24 mouse cellular contexts compared by ENCODE assay signal in genomic region chr9:62401589-62401988, GRCm38 (mm10).
"Had no signal": no experiment of that assay in that cellular context is flagged by ENCODE, and none has a peak within 500 bp of the region (broad histone marks: within the 10 kb centered on the region; RNA-seq: fewer than 3 reads in every experiment).

No protein-coding gene starts in this region.

- DNase-seq: kidney, adult 2 months; kidney, postnatal 10 days; layer of hippocampus, adult 9-11 months; liver; lung, adult 18-20 months; lung, postnatal 10 days; lung, postnatal 36 days; midbrain, embryonic 14.5 days; right cerebral cortex, adult 18-20 months; right cerebral cortex, postnatal 25 days; spleen, adult 18-20 months; thymus, postnatal 25 days had no signal

- H3K4me3 ChIP-seq: intestine, embryonic 15.5 days; layer of hippocampus, adult 2 months; limb, embryonic 10.5 days; limb, embryonic 13.5 days; liver, embryonic 12.5 days; liver, embryonic 15.5 days; lung, embryonic 15.5 days; megakaryocyte, embryonic 14.5 days; midbrain, embryonic 10.5 days; neural tube, embryonic 12.5 days; neural tube, embryonic 15.5 days; stomach, embryonic 15.5 days had no signal

- H3K9me3 ChIP-seq: intestine, embryonic 15.5 days; limb, embryonic 10.5 days; liver, embryonic 12.5 days; liver, embryonic 15.5 days; lung, embryonic 15.5 days; midbrain, embryonic 10.5 days; neural tube, embryonic 12.5 days; neural tube, embryonic 15.5 days; stomach, embryonic 15.5 days had no signal

- H3K36me3 ChIP-seq: intestine, embryonic 15.5 days; limb, embryonic 10.5 days; limb, embryonic 13.5 days; liver, embryonic 12.5 days; liver, embryonic 15.5 days; lung, embryonic 15.5 days; midbrain, embryonic 10.5 days; neural tube, embryonic 12.5 days; neural tube, embryonic 15.5 days; stomach, embryonic 15.5 days had no signal

- H3K4me1 ChIP-seq: megakaryocyte, embryonic 14.5 days had no signal

- H3K9ac ChIP-seq: intestine, embryonic 15.5 days; limb, embryonic 13.5 days; liver, embryonic 12.5 days; liver, embryonic 15.5 days; lung, embryonic 15.5 days; neural tube, embryonic 12.5 days; neural tube, embryonic 15.5 days; stomach, embryonic 15.5 days had no signal

- ATAC-seq: intestine, embryonic 15.5 days; liver, embryonic 12.5 days had no signal

- H3K4me2 ChIP-seq: intestine, embryonic 15.5 days; limb, embryonic 13.5 days; liver, embryonic 12.5 days; liver, embryonic 15.5 days; lung, embryonic 15.5 days; neural tube, embryonic 12.5 days; neural tube, embryonic 15.5 days; stomach, embryonic 15.5 days had no signal

- H3K27me3 ChIP-seq: intestine, embryonic 15.5 days; limb, embryonic 13.5 days; liver, embryonic 12.5 days; liver, embryonic 15.5 days; lung, embryonic 15.5 days; neural tube, embryonic 12.5 days; neural tube, embryonic 15.5 days; stomach, embryonic 15.5 days had no signal

- H3K27ac ChIP-seq: intestine, embryonic 15.5 days; layer of hippocampus, adult 2 months; limb, embryonic 10.5 days; limb, embryonic 13.5 days; liver, embryonic 12.5 days; liver, embryonic 15.5 days; lung, embryonic 15.5 days; midbrain, embryonic 10.5 days; neural tube, embryonic 12.5 days; neural tube, embryonic 15.5 days; stomach, embryonic 15.5 days had no signal
